Mouse (Mus musculus): ENCODE data around the gene Olfr206.
"Not testable (repeated sequence)": the region's sequence is repeated elsewhere in the genome, so short reads cannot be mapped to it uniquely, and the experiment has no call there.

Gene Olfr206

DNA sequence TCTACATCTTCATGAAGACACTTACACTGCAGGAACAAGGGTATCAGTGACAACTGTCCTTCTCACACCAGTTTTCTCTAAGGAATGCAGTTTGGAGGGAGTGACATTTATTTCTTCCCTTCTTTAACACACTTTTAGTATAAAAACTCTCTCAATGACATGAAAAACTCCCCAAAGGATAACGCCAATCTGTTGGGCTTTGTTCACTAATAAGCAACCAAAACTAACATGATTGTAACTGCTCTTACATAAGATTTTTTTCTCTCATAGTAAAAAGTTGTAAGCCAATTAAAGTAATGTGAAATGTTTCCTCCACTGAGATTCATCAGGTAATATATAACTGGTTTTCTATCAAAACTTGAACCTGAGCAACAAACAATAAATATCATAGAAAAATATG, at the start of gene Olfr206:
Gene Olfr206, minus strand, starts transcription at position 101 of the 400 bp plus-strand sequence.
- no peak for DNase-seq (ENCODE audit: extremely low read depth, low read depth)

DNA sequence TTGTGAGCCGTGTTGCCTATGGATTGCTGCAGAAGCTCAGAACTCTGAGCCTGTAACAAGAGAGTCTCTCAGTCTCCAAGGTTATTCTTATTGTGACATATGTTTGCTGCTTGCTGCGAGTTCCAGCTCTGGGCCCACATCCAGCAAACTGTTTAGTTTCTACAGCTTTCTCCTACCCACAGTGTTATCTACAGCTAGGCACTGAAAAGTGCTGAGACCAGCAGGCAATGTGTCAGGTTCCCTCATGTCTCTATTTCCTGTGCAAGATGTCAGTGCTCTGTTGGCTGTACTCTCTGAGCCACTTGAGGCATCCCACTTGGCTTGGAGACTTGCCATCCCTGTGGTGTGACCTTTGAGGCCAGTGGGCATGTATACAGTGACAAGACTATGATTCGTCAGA, 44.3 kb upstream of the Olfr206 start:
- no peak for DNase-seq (ENCODE audit: extremely low read depth, low read depth)

DNA sequence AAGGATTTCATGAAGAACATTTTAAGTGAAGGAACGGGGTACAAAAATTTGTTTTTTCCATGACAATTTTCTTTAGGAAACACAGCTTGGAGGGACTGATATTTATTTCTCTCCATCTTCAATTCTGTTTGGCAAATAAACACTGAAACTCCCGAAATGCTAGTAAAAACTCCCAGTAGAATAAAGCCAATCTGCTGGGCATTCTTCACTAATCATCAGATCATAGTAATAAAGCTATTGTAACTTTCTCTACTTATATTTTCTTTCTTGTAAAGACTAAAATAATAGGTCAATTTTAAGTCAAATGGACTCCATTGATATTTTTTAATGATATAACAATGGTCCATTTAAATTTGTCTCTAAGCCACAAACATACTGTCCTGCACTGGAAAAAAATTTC, 14.8 kb upstream of the Olfr206 start, which contains the start of gene Olfr209:
Gene Olfr209, minus strand, starts transcription at position 101 of the 400 bp plus-strand sequence.
- DNase-seq (ENCODE audit: extremely low read depth, low read depth) = no peak

DNA sequence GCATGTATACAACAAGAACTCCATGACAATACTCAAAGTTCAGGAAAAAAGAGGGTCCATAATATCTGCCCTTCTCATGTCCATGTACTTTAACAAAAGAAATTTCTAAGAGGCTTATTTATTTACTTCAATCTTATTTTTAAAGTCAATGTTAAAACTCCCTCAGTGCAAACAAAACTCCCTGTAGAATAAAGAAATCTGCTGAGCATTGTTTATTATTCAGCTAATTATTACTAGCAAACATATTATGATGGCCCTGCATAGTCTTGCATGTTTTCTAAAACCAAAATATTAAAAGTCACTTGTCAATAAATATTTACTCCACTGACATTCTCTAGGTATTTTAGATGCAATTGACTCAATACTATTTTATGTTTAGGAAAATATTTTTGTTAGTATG, 18.0 kb downstream of the Olfr206 start, which contains the start of gene Olfr205:
Gene Olfr205, minus strand, starts transcription at position 101 of the 400 bp plus-strand sequence.
- no peak for DNase-seq (ENCODE audit: extremely low read depth, low read depth)

DNA sequence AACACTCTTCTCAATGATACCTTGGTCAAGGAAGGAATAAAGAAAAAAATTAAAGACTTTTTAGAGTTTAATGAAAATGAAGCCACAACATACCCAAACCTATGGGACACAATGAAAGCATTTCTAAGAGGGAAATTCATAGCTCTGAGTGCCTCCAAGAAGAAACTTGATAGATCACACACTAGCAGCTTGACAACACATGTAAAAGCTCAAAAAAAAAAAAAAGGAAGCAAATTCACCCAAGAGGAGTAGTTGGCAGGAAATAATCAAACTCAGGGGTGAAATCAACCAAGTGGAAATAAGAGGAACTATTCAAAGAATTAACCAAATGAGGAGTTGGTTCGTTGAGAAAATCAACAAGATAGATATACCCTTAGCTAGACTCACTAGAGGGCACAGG, 25.8 kb downstream of the Olfr206 start:
- DNase-seq (ENCODE audit: extremely low read depth, low read depth) = not testable (repeated sequence)

DNA sequence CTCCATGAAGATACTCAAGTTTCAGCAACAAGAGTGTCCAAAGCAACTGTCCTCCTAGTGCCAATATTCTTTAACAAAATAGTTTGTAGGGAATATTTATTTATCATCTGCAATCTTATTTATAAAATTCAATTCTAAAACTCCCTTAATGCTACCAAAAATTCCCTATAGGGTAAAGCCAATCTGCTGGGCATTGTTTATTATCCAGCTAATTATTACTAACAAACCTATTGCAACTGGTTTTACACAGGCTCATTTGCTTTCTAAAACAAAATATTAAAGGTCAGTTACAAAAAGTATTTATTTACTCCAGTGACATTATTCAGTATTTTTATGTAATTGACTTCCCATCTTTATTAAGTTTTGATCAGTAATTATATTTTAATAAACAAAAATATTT, 30.9 kb downstream of the Olfr206 start, which contains the start of gene Olfr204:
Gene Olfr204, minus strand, starts transcription at position 101 of the 400 bp plus-strand sequence.
- no peak for DNase-seq (ENCODE audit: extremely low read depth, low read depth)

DNA sequence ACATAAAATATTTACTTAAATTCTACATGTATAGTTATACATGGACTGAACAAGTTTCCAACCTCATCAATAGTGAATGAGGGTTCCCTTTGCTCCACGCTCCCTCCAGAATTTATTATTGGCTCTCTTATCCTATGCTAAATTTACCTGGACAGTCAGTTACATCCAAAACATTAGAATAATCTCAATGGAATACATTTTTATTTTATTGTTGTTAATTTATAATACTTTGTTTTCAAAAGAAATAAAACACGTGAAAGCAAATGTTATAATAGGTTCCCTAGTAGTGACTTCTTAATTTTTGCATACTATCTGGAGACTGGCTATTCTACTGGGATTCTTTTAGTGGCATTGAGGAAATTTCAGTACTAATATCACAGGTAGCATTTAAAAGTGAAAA, 50.5 kb downstream of the Olfr206 start, which contains the start of gene Olfr203:
Gene Olfr203, plus strand, starts transcription at position 301 of the 400 bp plus-strand sequence.
- no peak for DNase-seq (ENCODE audit: extremely low read depth, low read depth)
